Mouse (Mus musculus) small intestine, adult 2 months (tissue): ENCODE data around the gene Ptprd.

Experiments used
- CTCF ChIP-seq: fragments of 200-500 bp; IDR thresholded peaks from 2 replicates; pipeline ENCODE4 v1.5.1; 2012; ENCODE audit warnings: low read depth, mild to moderate bottlenecking, control low read depth, inconsistent platforms, low read length, moderate library complexity, mixed read lengths; ENCODE audit not compliant: insufficient replicate concordance, insufficient read length; ENCODE audit errors: extremely low read depth
- POLR2A ChIP-seq: fragments of 200-500 bp; IDR thresholded peaks from 2 replicates; pipeline ENCODE4 v1.6.1; 2012; ENCODE audit warnings: low read depth, mild to moderate bottlenecking, control low read depth, inconsistent platforms, low read length, moderate library complexity

DNA sequence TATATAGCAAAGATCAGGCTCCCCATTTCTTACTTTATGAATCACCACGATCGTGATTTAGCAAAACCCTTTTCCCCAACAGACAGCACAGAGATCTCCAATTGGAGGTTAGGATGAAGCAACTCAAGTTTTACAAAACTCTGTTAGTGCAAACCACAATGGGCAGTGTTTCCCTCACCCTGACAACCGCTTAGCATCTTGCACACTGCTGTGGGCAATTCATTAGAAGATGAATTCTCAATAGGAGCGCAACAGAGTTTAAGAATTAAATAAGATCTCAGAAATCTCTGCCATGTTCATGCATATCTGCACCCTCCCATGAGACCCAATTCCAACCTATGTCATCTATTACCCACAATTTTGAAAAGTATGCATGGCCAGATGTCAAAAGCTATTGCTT is 1773.7 kb downstream of the Ptprd start:
- no peak for TF ChIP-seq CTCF
- no peak for TF ChIP-seq POLR2A
